Mouse (Mus musculus) limb, embryonic 12.5 days (tissue): ENCODE data around the gene Pdgfc. TPM values are rescaled to one million over a fixed set of nuclear protein-coding genes. Genes with fewer than 3 reads are reported as not detected.

Experiments
- ATAC-seq: fragments of 200-750 bp; cut with Nextera tagmentation; 2 replicates; pipeline ENCODE4 v1.8.0; 2017; ENCODE audit warnings: low read depth, moderate TSS enrichment; ENCODE audit not compliant: insufficient number of reproducible peaks, insufficient read depth, low FRiP score, low TSS enrichment
- H3K27ac ChIP-seq: fragments of 300-500 bp; sonication (generic); 2 replicates; pipeline ENCODE4 v1.5.1; 2016; ENCODE audit warnings: mild to moderate bottlenecking, moderate library complexity
- H3K27me3 ChIP-seq: fragments of 300-500 bp; sonication (generic); 2 replicates; pipeline ENCODE4 v1.6.1; 2016; ENCODE audit warnings: mild to moderate bottlenecking, moderate library complexity
- H3K36me3 ChIP-seq: fragments of 300-500 bp; sonication (generic); 2 replicates; pipeline ENCODE4 v1.6.1; 2016; ENCODE audit warnings: mild to moderate bottlenecking, moderate library complexity
- H3K4me1 ChIP-seq: fragments of 300-500 bp; sonication (generic); replicated peaks from 2 replicates; pipeline ENCODE4 v1.6.1; 2016
- H3K4me2 ChIP-seq: fragments of 300-500 bp; sonication (generic); 2 replicates; pipeline ENCODE4 v1.6.1; 2016; ENCODE audit warnings: mild to moderate bottlenecking, moderate library complexity
- H3K4me3 ChIP-seq: fragments of 300-500 bp; sonication (generic); replicated peaks from 2 replicates; pipeline ENCODE4 v1.5.1; 2016; ENCODE audit warnings: mild to moderate bottlenecking
- H3K9ac ChIP-seq: fragments of 300-500 bp; sonication (generic); replicated peaks from 2 replicates; pipeline ENCODE4 v1.6.1; 2016; ENCODE audit warnings: mild to moderate bottlenecking, moderate library complexity
- H3K9me3 ChIP-seq: fragments of 300-500 bp; sonication (generic); 2 replicates; pipeline ENCODE4 v1.6.1; 2016; ENCODE audit warnings: mild to moderate bottlenecking, moderate library complexity
- WGBS: fragments of 180-500 bp; shearing (Covaris S2); methylation state at CpG from one replicate; pipeline ENCODE4 v1.1.7; 2016; 5-methylcytosine and 5-hydroxymethylcytosine counted together
- polyA plus RNA-seq: library from polyadenylated mRNA; unstranded; fragments of >200 nt; fragmentation: Nextera tagmentation; extraction: Ambion mirVana; gene quantifications from 2 replicates; pipeline ENCODE4 v1.2.1, GENCODE M21; 2016

Gene Pdgfc
- polyA plus RNA-seq, 1 experiment from 2014 or later = 59.2 TPM

- Histone ChIP-seq H3K4me3 (no peak overlapping the region), H3K27me3 (no peaks in the 10 kb centered on the region), H3K9ac (no peak overlapping the region), H3K36me3 (no peaks in the 10 kb centered on the region), H3K9me3 (no peaks in the 10 kb centered on the region), H3K4me1 (peaks cover 41% of the 10 kb centered on the region), H3K4me2 (peak overlapping the region; percentile 30), H3K27ac (peak overlapping the region; percentile 46; the same call in 1 of the 2 replicates)
- WGBS = 14% methylated on average over 10 of the region's 10 CpGs
- ATAC-seq = peak; percentile 89
These were observed 10.7 kb downstream of the Pdgfc start for GRCm38 (mm10) chr3:81046652-81047607.

GRCm38 (mm10) chr3:81051522-81051921 lies 15.3 kb downstream of the Pdgfc start:
- H3K36me3 ChIP-seq = no peaks in the 10 kb centered on the region
- H3K9ac ChIP-seq = no peak overlapping the region
- H3K4me1 ChIP-seq = peaks cover 20% of the 10 kb centered on the region
- H3K4me2 ChIP-seq = no peak overlapping the region
- H3K4me3 ChIP-seq = no peak overlapping the region
- no peaks in the 10 kb centered on the region for H3K27me3 ChIP-seq
- H3K27ac ChIP-seq = no peak overlapping the region
- no peaks in the 10 kb centered on the region for H3K9me3 ChIP-seq
- no peak for ATAC-seq

- Histone ChIP-seq H3K36me3 (no peaks in the 10 kb centered on the region), H3K4me3 (no peak overlapping the region), H3K4me1 (peaks cover 20% of the 10 kb centered on the region), H3K9ac (no peak overlapping the region), H3K4me2 (no peak overlapping the region), H3K9me3 (no peaks in the 10 kb centered on the region), H3K27ac (no peak overlapping the region), H3K27me3 (no peaks in the 10 kb centered on the region)
- ATAC-seq = no peak
- 84% methylated on average over 6 of the region's 6 CpGs for WGBS
These were observed 16.2 kb downstream of the Pdgfc start for GRCm38 (mm10) chr3:81052422-81052821.

- no peaks in the 10 kb centered on the region for H3K9me3 ChIP-seq
- no peak overlapping the region for H3K4me2 ChIP-seq
- H3K36me3 ChIP-seq = no peaks in the 10 kb centered on the region
- ATAC-seq = no peak
- H3K27ac ChIP-seq = no peak overlapping the region
- H3K4me3 ChIP-seq = no peak overlapping the region
- H3K27me3 ChIP-seq = no peaks in the 10 kb centered on the region
- peaks cover 24% of the 10 kb centered on the region for H3K4me1 ChIP-seq
- no peak overlapping the region for H3K9ac ChIP-seq
These were observed 17.9 kb downstream of the Pdgfc start for GRCm38 (mm10) chr3:81054074-81054473.

GRCm38 (mm10) chr3:81057719-81058118 lies 21.5 kb downstream of the Pdgfc start:
- Histone ChIP-seq H3K27me3 (no peaks in the 10 kb centered on the region), H3K4me1 (peaks cover 21% of the 10 kb centered on the region), H3K4me3 (no peak overlapping the region), H3K9ac (no peak overlapping the region), H3K4me2 (no peak overlapping the region), H3K36me3 (no peaks in the 10 kb centered on the region), H3K9me3 (no peaks in the 10 kb centered on the region), H3K27ac (no peak overlapping the region)
- 94% methylated on average over 1 of the region's 1 CpGs for WGBS
- no peak for ATAC-seq

GRCm38 (mm10) chr3:81058527-81059031 lies 22.4 kb downstream of the Pdgfc start:
- 28% methylated on average over 4 of the region's 4 CpGs for WGBS
- Histone ChIP-seq H3K4me3 (no peak overlapping the region), H3K27me3 (no peaks in the 10 kb centered on the region), H3K4me2 (no peak overlapping the region), H3K4me1 (peaks cover 21% of the 10 kb centered on the region), H3K9me3 (no peaks in the 10 kb centered on the region), H3K9ac (no peak overlapping the region), H3K27ac (no peak overlapping the region), H3K36me3 (no peaks in the 10 kb centered on the region)
- peak; percentile 78 for ATAC-seq

- Histone ChIP-seq H3K4me3 (no peak overlapping the region), H3K4me1 (peaks cover 11% of the 10 kb centered on the region), H3K27ac (no peak overlapping the region), H3K27me3 (no peaks in the 10 kb centered on the region), H3K36me3 (no peaks in the 10 kb centered on the region), H3K4me2 (no peak overlapping the region), H3K9ac (no peak overlapping the region), H3K9me3 (no peaks in the 10 kb centered on the region)
- WGBS = 41% methylated on average over 2 of the region's 2 CpGs
- no peak for ATAC-seq
These were observed 32.3 kb downstream of the Pdgfc start for GRCm38 (mm10) chr3:81068550-81068949.

- Histone ChIP-seq H3K4me2 (no peak overlapping the region), H3K4me1 (peaks cover 19% of the 10 kb centered on the region), H3K27me3 (no peaks in the 10 kb centered on the region), H3K9me3 (no peaks in the 10 kb centered on the region), H3K4me3 (no peak overlapping the region), H3K36me3 (no peaks in the 10 kb centered on the region), H3K27ac (no peak overlapping the region), H3K9ac (no peak overlapping the region)
- 64% methylated on average over 1 of the region's 1 CpGs for WGBS
- ATAC-seq = no peak
These were observed 64.9 kb downstream of the Pdgfc start for GRCm38 (mm10) chr3:81101136-81101535.

DNA sequence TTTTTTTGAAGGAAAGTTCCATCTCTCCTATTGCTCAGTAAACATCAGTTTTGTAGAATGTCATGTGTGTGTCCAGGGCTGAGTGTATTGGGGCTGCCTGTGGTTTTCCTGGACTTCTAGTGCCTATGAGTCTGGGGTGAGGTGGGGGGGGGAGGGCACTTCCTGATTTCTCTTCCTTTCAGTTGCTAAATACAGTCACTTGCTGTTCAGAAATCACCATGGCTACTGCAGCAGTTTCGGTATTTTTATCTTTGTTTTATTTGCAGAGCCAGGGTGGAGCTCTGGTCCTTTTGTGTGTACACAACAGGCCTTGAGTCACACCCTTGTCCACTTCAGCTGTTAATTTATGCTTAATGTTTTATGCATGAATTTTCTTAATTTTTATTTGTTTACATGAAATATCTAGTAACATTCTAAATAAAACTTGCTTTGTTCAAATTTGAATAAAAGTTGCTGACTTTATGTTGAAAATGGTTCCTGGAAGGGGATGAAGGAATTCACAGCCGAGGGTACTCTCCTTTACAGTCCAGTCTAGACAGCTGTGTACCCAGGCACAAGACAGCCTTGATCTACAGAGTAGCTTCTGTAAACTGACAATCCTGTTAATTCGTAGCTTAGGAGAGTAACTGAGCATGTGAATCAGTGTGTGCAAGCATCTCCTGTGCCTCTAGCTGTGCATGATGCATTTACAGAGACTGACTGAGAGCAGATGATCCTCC lies 66.1 kb downstream of the Pdgfc start:
- H3K9ac ChIP-seq = no peak overlapping the region
- peaks cover 18% of the 10 kb centered on the region for H3K4me1 ChIP-seq
- H3K9me3 ChIP-seq = no peaks in the 10 kb centered on the region
- H3K27me3 ChIP-seq = no peaks in the 10 kb centered on the region
- H3K27ac ChIP-seq = 0 out of 2 replicates have a peak overlapping the region, but pooled peaks have one; percentile 23
- no peak; the same call in 1 of the 2 replicates for ATAC-seq
- WGBS = 45% methylated on average over 3 of the region's 3 CpGs
- H3K4me2 ChIP-seq = no peak overlapping the region
- H3K36me3 ChIP-seq = no peaks in the 10 kb centered on the region
- H3K4me3 ChIP-seq = no peak overlapping the region

GRCm38 (mm10) chr3:81102877-81103420 lies 66.7 kb downstream of the Pdgfc start:
- H3K4me2 ChIP-seq = no peak overlapping the region
- 0 out of 2 replicates have a peak overlapping the region, but pooled peaks have one; percentile 23 for H3K27ac ChIP-seq
- no peaks in the 10 kb centered on the region for H3K27me3 ChIP-seq
- 61% methylated on average over 5 of the region's 5 CpGs for WGBS
- no peaks in the 10 kb centered on the region for H3K9me3 ChIP-seq
- H3K4me1 ChIP-seq = peaks cover 18% of the 10 kb centered on the region
- no peak overlapping the region for H3K4me3 ChIP-seq
- no peaks in the 10 kb centered on the region for H3K36me3 ChIP-seq
- no peak overlapping the region for H3K9ac ChIP-seq
- no peak for ATAC-seq

- Histone ChIP-seq H3K4me1 (peaks cover 7% of the 10 kb centered on the region; the same call in 1 of the 2 replicates), H3K36me3 (no peaks in the 10 kb centered on the region), H3K9me3 (no peaks in the 10 kb centered on the region), H3K9ac (no peak overlapping the region), H3K27ac (no peak overlapping the region), H3K4me3 (no peak overlapping the region), H3K4me2 (no peak overlapping the region), H3K27me3 (no peaks in the 10 kb centered on the region)
- ATAC-seq = no peak
- 68% methylated on average over 1 of the region's 1 CpGs for WGBS
These were observed 71.3 kb downstream of the Pdgfc start for GRCm38 (mm10) chr3:81107515-81107914.
